Mouse (Mus musculus) neural tube, embryonic 13.5 days (tissue): Measurements from ENCODE around the gene Aamdc. TPM values are rescaled to one million over a fixed set of nuclear protein-coding genes. Genes with fewer than 3 reads are reported as not detected.

ENCODE experiments used
- ATAC-seq: fragments of 200-750 bp; cut with Nextera tagmentation; 2 replicates; pipeline ENCODE4 v1.8.0; 2017; ENCODE audit warnings: low read depth, mild to moderate bottlenecking, moderate TSS enrichment, moderate library complexity
- H3K27ac ChIP-seq: fragments of 300-500 bp; sonication (generic); replicated peaks from 2 replicates; pipeline ENCODE4 v1.5.1; 2015; ENCODE audit warnings: moderate library complexity, mild to moderate bottlenecking, inconsistent platforms
- H3K27me3 ChIP-seq: fragments of 300-500 bp; sonication (generic); 2 replicates; pipeline ENCODE4 v1.6.1; 2015; ENCODE audit warnings: mild to moderate bottlenecking, inconsistent platforms
- H3K36me3 ChIP-seq: fragments of 300-500 bp; sonication (generic); 2 replicates; pipeline ENCODE4 v1.6.1; 2015; ENCODE audit warnings: mild to moderate bottlenecking, inconsistent platforms
- H3K4me1 ChIP-seq: fragments of 300-500 bp; sonication (generic); replicated peaks from 2 replicates; pipeline ENCODE4 v1.6.1; 2015; ENCODE audit warnings: inconsistent platforms
- H3K4me2 ChIP-seq: fragments of 300-500 bp; sonication (generic); 2 replicates; pipeline ENCODE4 v1.6.1; 2015; ENCODE audit warnings: inconsistent platforms, mild to moderate bottlenecking, moderate library complexity
- H3K4me3 ChIP-seq: fragments of 300-500 bp; sonication (generic); 2 replicates; pipeline ENCODE4 v1.5.1; 2015; ENCODE audit warnings: mild to moderate bottlenecking, inconsistent platforms
- H3K9ac ChIP-seq: fragments of 300-500 bp; sonication (generic); 2 replicates; pipeline ENCODE4 v1.6.1; 2015; ENCODE audit warnings: moderate library complexity, mild to moderate bottlenecking, inconsistent platforms
- H3K9me3 ChIP-seq: fragments of 300-500 bp; sonication (generic); 2 replicates; pipeline ENCODE4 v1.6.1; 2016; ENCODE audit warnings: inconsistent platforms
- WGBS: fragments of 180-500 bp; shearing (Covaris S2); methylation state at CpG from one replicate; pipeline ENCODE4 v1.1.7; 2015; 5-methylcytosine and 5-hydroxymethylcytosine counted together
- polyA plus RNA-seq: library from polyadenylated mRNA; unstranded; fragments of >200 nt; fragmentation: Nextera tagmentation; extraction: Ambion mirVana; gene quantifications from 2 replicates; pipeline ENCODE4 v1.2.1, GENCODE M21; 2015

Gene Aamdc
- 44.6 and 47.9 TPM in 2 replicates for polyA plus RNA-seq

DNA sequence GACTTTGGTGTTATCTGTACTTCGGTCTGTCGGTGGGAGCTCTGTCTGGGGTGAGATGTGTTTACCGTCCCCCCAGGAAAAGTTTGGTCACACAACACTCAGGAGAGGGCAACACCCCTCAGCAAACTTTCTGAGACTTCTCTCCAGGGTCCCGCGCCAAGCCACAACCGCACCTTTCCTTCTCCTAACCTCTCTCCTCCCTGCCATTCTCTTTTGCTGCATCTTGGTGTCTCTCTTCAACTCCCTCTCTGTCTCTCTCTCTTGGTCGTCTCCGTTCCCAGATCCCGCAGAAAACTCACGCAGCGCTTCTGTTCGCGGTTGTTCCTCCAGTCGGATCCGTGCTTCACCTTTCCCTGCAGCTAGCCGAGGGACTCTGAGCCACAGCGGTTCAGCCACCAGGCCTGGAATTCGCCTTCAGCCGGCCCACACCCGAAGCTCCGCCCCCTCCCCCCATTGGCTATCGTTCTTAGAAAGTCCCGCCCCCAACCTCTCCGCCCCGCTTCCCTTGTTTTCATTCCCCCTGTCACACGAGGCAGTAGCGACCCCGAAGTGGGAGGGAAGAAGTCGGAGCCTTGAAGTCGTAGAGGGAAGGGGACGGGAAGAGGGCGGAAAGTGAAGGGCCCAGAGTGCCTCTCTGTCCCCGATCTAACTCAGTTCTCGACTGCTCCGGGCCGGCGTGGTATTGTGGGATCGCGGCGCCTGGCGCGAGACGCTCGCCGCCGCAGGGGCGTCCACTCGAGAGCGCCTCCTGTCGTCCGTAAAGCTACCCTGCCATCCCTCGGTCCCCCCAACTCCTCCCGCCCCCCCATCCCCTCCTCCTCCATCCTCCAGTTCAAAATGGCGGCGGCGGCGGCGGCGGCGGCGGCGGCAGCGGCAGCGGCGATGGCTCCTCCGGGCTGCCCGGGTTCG, at the start of gene Aamdc, which contains the start of gene Rsf1:
Gene Aamdc, minus strand, starts transcription at position 431 of the 909 bp plus-strand sequence.
Gene Rsf1, plus strand, starts transcription at position 823 of the 909 bp plus-strand sequence.
- WGBS: 1% methylated on average over 67 of the region's 68 CpGs
- H3K36me3 ChIP-seq: peaks cover 5% of the 10 kb centered on the region; the same call in 1 of the 2 replicates
- peak within 1 kb of the TSS; percentile 98 for H3K27ac ChIP-seq
- peak within 1 kb of the TSS; percentile 99 for H3K9ac ChIP-seq
- no peaks in the 10 kb centered on the region for H3K9me3 ChIP-seq
- peak within 1 kb of the TSS; percentile 88 for H3K4me2 ChIP-seq
- H3K4me3 ChIP-seq: peak within 1 kb of the TSS; percentile 98
- H3K4me1 ChIP-seq: peaks cover 19% of the 10 kb centered on the region
- no peaks in the 10 kb centered on the region for H3K27me3 ChIP-seq
- ATAC-seq: peak; percentile 97

DNA sequence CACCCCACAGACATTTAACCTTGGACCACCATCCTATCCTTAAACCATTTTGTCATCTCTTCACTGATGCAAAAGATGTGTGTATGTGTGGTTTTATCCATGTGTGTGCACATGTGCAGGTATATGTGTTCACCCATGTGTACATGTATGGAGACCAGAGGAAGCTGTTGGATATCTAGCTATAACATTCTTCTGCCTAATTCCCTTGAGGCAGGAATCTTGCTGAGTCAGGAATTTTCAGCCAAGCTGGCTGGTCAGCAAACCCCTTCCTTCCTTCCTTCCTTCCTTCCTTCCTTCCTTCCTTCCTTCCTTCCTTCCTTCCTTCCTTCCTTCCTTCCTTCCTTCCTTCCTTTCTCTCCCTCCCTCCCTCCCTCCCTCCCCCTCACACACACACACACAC, 44.1 kb upstream of the Aamdc start:
- no peak overlapping the region for H3K4me3 ChIP-seq
- no peak overlapping the region for H3K9ac ChIP-seq
- H3K4me2 ChIP-seq: no peak overlapping the region
- no peaks in the 10 kb centered on the region for H3K9me3 ChIP-seq
- H3K4me1 ChIP-seq: no peaks in the 10 kb centered on the region
- H3K36me3 ChIP-seq: 0 out of 2 replicates have a peak, but pooled peaks cover 4% of the 10 kb centered on the region
- H3K27ac ChIP-seq: no peak overlapping the region
- no peak for ATAC-seq
- no peaks in the 10 kb centered on the region for H3K27me3 ChIP-seq

DNA sequence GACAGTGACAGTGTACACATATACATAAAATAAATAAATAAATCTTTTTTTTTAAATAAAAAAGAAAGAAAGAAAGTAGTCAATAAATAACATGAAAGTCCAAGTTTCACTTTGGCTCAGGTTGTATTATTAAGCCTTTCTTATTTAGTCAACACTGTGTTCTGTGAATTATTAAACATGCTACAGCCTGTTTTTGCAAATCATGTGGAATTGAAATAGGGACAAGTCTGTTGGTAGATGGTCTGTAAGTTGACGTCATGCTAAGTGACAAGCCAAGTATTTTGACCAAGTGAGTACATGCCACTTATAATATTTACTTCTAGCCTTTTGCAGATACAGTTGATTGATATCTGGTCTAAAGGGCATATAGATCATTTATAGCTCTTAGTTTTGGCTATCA, 43.4 kb upstream of the Aamdc start:
- Histone ChIP-seq H3K27me3 (no peaks in the 10 kb centered on the region), H3K9ac (no peak overlapping the region), H3K4me2 (no peak overlapping the region), H3K4me3 (no peak overlapping the region), H3K27ac (no peak overlapping the region), H3K36me3 (peaks cover 11% of the 10 kb centered on the region), H3K9me3 (no peaks in the 10 kb centered on the region), H3K4me1 (no peaks in the 10 kb centered on the region)
- no peak for ATAC-seq
- WGBS: 98% methylated on average over 1 of the region's 1 CpGs

DNA sequence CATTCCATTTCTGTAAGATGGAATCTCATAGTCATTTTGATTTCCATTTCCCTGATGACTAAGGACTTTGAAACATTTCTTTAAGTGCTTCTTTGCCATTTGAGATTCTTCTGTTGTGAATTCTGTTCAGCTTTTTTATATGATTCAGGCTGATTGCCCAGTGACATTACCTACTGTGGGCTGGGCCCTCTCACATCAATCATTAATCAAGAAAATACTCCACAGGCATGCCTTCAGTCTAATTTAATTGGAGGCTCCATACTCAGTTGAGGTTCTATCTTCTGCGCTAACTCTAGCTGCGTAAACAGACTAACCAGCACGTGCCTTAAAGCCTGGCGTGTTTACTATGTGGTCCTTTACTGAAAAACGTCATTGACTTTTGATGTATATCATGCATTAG, 42.0 kb upstream of the Aamdc start:
- H3K4me3 ChIP-seq: no peak overlapping the region
- no peak overlapping the region for H3K9ac ChIP-seq
- no peaks in the 10 kb centered on the region for H3K4me1 ChIP-seq
- peaks cover 15% of the 10 kb centered on the region for H3K36me3 ChIP-seq
- ATAC-seq: no peak
- no peaks in the 10 kb centered on the region for H3K9me3 ChIP-seq
- WGBS: 93% methylated on average over 5 of the region's 5 CpGs
- H3K27ac ChIP-seq: no peak overlapping the region
- H3K27me3 ChIP-seq: no peaks in the 10 kb centered on the region
- no peak overlapping the region for H3K4me2 ChIP-seq

DNA sequence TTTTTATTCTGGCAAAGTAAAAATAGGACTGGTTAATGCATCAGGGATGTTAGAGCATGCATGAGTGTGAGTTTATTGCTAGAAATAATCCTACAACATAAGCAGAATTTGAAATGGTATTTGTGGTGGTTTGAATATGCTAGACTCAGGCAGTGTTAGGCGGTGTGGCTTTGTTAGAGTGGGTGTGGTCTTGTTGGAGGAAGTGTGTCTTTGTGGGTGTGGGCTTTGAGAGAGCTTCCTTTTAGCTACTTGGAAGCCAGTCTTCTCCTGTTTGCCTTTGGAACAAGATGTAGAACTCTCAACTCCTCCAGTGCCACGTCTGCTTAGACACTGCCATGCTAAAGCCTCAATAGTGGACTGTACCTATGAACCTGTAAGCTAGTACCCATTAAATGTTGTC, 19.3 kb upstream of the Aamdc start:
- WGBS: 90% methylated on average over 2 of the region's 2 CpGs
- Histone ChIP-seq H3K36me3 (no peaks in the 10 kb centered on the region), H3K27ac (no peak overlapping the region), H3K9ac (no peak overlapping the region), H3K4me1 (no peaks in the 10 kb centered on the region), H3K9me3 (no peaks in the 10 kb centered on the region; the same call in 1 of the 2 replicates), H3K4me2 (no peak overlapping the region), H3K4me3 (no peak overlapping the region), H3K27me3 (no peaks in the 10 kb centered on the region)
- no peak for ATAC-seq

DNA sequence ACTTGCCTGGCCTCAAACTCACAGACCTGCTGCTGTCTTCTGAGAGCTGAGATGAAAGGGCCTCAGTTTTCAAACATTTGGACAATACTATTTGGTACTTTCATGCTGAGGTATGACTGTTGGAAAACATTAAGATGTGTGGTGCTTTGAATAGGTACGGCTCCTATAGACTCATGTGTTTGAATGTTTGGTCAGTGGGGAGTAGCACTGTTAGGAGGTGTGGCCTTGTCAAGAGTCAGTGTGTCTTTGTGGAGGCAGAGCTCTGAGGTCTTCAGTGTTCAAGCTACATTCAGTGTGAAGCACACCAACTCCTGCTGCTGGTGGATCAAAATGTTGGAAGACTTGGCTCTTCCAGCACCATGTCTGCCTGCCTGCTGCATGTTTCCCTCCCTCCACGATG, 14.2 kb upstream of the Aamdc start:
- H3K9me3 ChIP-seq: no peaks in the 10 kb centered on the region; the same call in 1 of the 2 replicates
- no peak overlapping the region for H3K9ac ChIP-seq
- 94% methylated on average over 2 of the region's 2 CpGs for WGBS
- no peak overlapping the region for H3K4me2 ChIP-seq
- 0 out of 2 replicates have a peak, but pooled peaks cover 5% of the 10 kb centered on the region for H3K36me3 ChIP-seq
- no peaks in the 10 kb centered on the region for H3K27me3 ChIP-seq
- no peak overlapping the region for H3K4me3 ChIP-seq
- H3K27ac ChIP-seq: no peak overlapping the region
- peaks cover 19% of the 10 kb centered on the region for H3K4me1 ChIP-seq
- no peak for ATAC-seq

DNA sequence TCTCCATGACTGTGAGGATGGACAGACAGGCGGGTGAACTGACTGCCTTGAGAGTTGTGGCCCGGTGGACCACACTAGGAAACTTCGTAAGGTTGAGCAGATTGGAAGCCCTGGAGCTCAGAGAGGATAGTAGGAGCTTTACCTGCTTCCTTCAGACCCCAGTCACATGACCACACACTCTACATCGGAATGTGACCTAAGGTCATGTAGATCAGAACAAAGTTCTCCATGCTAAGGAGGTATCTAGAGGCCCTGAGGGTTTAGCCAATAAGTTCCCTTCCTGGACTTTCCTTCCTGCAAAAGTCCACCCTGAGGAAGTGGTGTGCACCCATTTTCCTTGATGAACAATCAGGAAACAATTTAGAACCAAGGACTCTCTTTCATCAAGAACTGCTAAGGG, 13.1 kb upstream of the Aamdc start:
- Histone ChIP-seq H3K36me3 (0 out of 2 replicates have a peak, but pooled peaks cover 5% of the 10 kb centered on the region), H3K4me3 (no peak overlapping the region), H3K4me1 (peaks cover 23% of the 10 kb centered on the region), H3K27ac (no peak overlapping the region), H3K9me3 (no peaks in the 10 kb centered on the region; the same call in 1 of the 2 replicates), H3K9ac (no peak overlapping the region), H3K27me3 (no peaks in the 10 kb centered on the region), H3K4me2 (no peak overlapping the region)
- ATAC-seq: no peak
- WGBS: 97% methylated on average over 4 of the region's 4 CpGs

DNA sequence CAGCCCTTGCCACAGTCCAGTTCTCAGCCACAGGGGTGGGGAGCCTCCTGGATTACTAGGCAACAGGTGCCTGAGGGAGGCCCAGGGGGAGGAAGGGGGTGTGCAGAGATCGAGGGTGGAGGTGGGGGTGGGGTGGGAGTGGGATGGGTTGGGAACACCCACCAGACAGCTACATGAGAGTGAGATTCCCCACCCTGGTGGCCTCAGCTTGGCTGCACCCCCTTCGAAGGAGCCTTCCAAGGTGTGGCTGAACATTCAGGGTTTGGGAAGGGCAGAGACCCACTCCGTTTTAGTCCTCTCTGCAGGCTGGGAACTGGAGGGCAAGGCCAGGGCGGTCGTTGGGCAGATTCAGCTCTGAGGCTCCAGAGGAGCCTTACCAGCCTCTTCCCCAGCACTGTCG, 12.0 kb upstream of the Aamdc start:
- WGBS: 88% methylated on average over 6 of the region's 6 CpGs

DNA sequence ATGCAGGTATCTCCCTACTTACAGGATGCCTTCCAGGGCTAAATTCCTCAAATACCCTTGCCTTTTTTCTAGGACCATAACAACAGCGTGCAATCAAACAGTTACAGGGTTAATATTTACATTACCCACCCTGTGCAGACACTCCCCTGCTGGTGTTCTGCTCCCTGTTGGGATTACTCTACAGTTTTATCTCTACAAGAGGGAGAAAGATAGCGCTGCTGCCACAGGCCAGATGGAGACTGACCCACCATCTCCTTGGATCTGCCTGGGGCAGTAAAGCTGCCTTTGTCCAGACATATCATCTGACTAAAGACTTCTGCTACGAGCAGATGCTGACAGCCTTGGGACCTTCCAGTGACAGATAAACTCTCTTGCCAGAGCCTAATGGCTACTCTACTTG, 11.2 kb upstream of the Aamdc start:
- ATAC-seq: no peak
- WGBS: 20% methylated on average over 3 of the region's 3 CpGs

More for the DNA sequence above, 12.0 kb upstream of the Aamdc start:
- Histone ChIP-seq H3K27ac (no peak overlapping the region), H3K4me1 (peaks cover 23% of the 10 kb centered on the region), H3K9me3 (no peaks in the 10 kb centered on the region; the same call in 1 of the 2 replicates), H3K27me3 (no peaks in the 10 kb centered on the region), H3K4me3 (no peak overlapping the region), H3K9ac (no peak overlapping the region), H3K4me2 (no peak overlapping the region), H3K36me3 (0 out of 2 replicates have a peak, but pooled peaks cover 5% of the 10 kb centered on the region)
- ATAC-seq: no peak

DNA sequence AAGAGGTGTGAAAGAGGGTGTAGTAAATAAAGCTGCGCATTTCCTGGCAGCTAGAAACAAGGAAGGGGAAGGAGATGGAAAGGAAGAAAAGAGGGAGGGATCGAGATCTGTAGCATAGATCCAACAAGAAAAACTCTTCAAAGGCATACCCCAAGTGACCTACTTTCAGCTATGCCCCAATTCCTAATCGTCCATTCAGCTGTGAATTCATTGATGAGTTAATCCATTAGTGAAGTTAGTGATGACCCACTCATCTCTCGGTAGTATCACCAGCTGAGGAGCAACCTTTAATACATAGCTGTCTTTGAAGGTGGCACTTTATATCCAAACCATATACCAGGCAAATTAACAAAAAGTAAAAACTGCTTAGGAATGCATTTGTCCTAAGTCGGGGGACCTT, 9.2 kb upstream of the Aamdc start:
- Histone ChIP-seq H3K27me3 (no peaks in the 10 kb centered on the region), H3K36me3 (0 out of 2 replicates have a peak, but pooled peaks cover 5% of the 10 kb centered on the region), H3K27ac (no peak overlapping the region), H3K9me3 (no peaks in the 10 kb centered on the region), H3K4me1 (peaks cover 29% of the 10 kb centered on the region), H3K4me2 (no peak overlapping the region), H3K9ac (no peak overlapping the region), H3K4me3 (no peak overlapping the region)
- no peak for ATAC-seq
- WGBS: 86% methylated on average over 5 of the region's 5 CpGs

More for the DNA sequence above, 11.2 kb upstream of the Aamdc start:
- Histone ChIP-seq H3K4me3 (no peak overlapping the region), H3K4me1 (peaks cover 23% of the 10 kb centered on the region), H3K27ac (no peak overlapping the region), H3K27me3 (no peaks in the 10 kb centered on the region), H3K36me3 (0 out of 2 replicates have a peak, but pooled peaks cover 5% of the 10 kb centered on the region), H3K9me3 (no peaks in the 10 kb centered on the region; the same call in 1 of the 2 replicates), H3K4me2 (no peak overlapping the region), H3K9ac (no peak overlapping the region)

DNA sequence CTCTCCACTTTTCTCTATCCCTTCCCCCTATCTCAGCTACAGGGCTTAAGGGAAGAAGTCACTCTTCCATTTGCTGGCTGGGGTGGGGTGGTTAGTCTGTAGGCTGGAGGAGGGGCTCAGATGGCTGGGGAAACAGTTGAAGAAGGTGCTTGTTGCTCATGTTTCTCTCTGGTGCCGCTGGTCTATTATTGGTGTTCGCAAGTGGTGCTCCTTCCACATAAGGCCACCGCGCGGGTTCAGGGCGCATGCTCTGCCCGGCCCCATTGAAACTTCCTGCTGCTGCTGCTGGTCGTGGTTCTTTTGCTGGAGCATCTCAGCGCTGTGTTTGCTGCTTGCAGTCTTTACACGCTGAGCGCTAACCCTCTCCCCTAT, 1.5 kb upstream of the Aamdc start:
- no peaks in the 10 kb centered on the region for H3K9me3 ChIP-seq
- peak; percentile 33; the same call in 1 of the 2 replicates for ATAC-seq
- 0% methylated on average over 11 of the region's 11 CpGs for WGBS
- H3K4me3 ChIP-seq: peak overlapping the region; percentile 98
- H3K36me3 ChIP-seq: no peaks in the 10 kb centered on the region
- H3K27ac ChIP-seq: peak overlapping the region; percentile 98
- no peaks in the 10 kb centered on the region for H3K27me3 ChIP-seq
- H3K4me1 ChIP-seq: peaks cover 22% of the 10 kb centered on the region
- peak overlapping the region; percentile 88 for H3K4me2 ChIP-seq
- H3K9ac ChIP-seq: peak overlapping the region; percentile 99
